Mouse (Mus musculus) MEL-GATA-1-ER (cell line): ENCODE measurements around the gene Cdh19.

Source experiments
- DNase-seq: peaks from one replicate; pipeline ENCODE4 v3.0.0-alpha.2; 2012; ENCODE audit warnings: low read depth; ENCODE audit errors: extremely low read depth

Gene Cdh19

DNA sequence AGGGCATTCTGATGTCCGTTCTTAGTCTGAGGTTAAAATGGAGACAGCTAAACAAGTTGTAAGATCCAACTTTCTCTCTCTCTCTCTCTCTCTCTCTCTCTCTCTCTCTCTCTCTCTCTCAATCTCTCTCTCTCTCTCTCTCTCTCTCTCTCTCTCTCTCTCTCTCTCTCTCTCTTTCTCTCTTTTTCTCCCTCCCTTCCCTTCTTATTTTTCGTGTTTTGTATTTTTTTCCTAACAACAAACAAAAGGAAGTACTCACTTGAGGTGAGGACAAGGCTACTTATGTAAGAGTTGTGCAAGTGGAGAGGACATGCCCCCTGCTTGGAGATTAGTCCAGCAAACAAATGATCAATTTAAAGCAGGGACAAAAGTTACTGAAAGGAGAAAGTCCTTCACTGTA lies at the start of gene Cdh19:
TSS of gene Cdh19 (minus strand) at position 101 of the 400 bp plus-strand sequence.
- no peak for DNase-seq

DNA sequence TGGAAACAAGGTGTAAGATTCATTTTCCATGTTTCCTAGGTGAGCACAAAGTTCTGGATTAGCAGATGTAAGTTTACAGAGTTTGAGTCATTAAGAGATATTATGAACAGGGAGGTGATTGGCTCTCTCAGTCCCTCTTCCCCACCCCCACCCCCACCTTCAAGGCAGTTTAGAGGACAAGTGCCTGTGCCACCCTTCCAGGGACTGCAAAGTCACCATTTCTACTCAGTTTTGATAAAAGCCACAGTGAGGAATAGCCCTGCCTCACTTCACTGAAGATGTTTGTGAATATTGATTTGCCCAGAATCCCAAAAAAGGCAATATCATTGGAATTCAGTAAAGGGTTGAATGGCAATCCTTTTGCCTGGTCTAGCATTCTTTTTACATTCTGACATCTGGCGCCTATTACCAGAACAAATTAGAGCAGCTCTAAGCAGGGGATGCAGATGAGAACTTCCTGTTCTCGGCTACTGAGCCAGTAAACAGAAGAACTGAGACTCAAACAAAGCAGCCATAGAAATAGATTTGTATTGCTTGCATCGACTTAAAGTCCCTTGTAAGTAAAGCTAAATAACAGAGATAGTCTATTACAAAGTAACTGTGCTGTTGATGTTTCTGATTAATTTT lies 43.2 kb upstream of the Cdh19 start:
- DNase-seq = no peak

- no peak for DNase-seq
Observed at GRCm38 (mm10) chr1:111017640-111018039, 40.3 kb upstream of the Cdh19 start.

- no peak for DNase-seq
Observed at GRCm38 (mm10) chr1:110989824-110990223, 12.4 kb upstream of the Cdh19 start.

- no peak for DNase-seq
Observed at GRCm38 (mm10) chr1:110969201-110969600, 8.2 kb downstream of the Cdh19 start.

DNA sequence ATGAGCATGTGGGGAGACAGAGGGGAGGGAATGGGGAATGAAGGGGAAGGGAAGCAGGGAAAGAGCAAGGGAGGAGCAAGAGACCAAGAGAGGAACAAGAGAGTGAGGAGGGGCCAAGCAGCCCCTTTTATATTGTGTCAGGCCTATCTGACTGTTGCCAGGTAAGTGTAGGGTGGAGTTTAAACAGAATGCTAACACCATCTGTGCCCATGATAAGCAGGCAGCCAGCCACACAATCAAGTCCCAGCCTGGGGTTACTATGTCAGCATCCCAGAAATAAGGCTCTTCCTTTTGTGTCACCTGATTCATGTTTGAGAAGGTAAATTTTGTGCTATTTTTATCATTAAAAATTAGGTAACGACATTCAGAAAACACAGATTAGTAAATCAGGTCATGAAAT lies 67.6 kb downstream of the Cdh19 start:
- peak; percentile 23 for DNase-seq

- peak; percentile 91 for DNase-seq
Observed at GRCm38 (mm10) chr1:110909218-110909617, 68.2 kb downstream of the Cdh19 start.

DNA sequence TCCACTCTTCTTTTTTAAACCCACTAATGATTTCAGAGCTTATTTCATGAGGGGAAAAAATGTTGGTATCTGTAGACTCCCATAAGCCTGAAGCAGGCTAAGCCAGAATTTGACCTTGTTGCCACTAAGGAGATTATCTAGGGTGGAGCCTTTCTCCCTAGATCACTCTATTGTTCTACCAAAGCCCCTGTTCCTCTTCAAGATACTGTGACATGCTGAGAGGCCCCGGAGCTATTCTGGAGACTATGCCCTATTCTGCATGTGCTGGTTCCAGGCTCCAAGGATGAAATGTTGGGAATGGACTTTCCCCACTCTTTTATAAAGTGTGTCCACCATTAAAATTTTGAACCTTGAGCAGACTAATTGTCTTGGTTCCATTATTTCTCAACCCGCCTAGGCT lies 73.1 kb downstream of the Cdh19 start:
- DNase-seq = no peak
